ENCODE assay signal across 32 mouse cellular contexts in genomic region chr7:68090576-68090975, GRCm38 (mm10).
DNase-seq lines count a peak whose midpoint lies in the region; ATAC-seq lines count a peak whose summit lies in the region.
"Had no signal": no experiment of that assay in that cellular context is flagged by ENCODE, and none has a peak within 500 bp of the region (broad histone marks: within the 10 kb centered on the region; RNA-seq: fewer than 3 reads in every experiment).

No protein-coding gene starts in this region.

- H3K4me1 ChIP-seq in midbrain, embryonic 13.5 days (replicated peaks): peaks cover 33% of the 10 kb centered on the region
- H3K4me1 ChIP-seq in midbrain, embryonic 11.5 days (ENCODE audit: control insufficient read depth, insufficient read depth, low read length): peaks cover 14% of the 10 kb centered on the region

- ATAC-seq in midbrain, embryonic 13.5 days: no peak
- ATAC-seq in midbrain, embryonic 11.5 days (ENCODE audit: low FRiP score): no peak
- ATAC-seq: forebrain, embryonic 14.5 days; hindbrain, postnatal 0 days; intestine, embryonic 16.5 days; midbrain, embryonic 15.5 days had no signal

- peak; percentile 24 for DNase-seq in adrenal gland, postnatal 14 days
- DNase-seq in adrenal gland, adult 8-10 months: no peak
- no peak for DNase-seq in midbrain, embryonic 11.5 days (ENCODE audit: low spot score, missing footprints)
- peak; percentile 65 for DNase-seq in layer of hippocampus, adult 9-11 months
- DNase-seq in right cerebral cortex, postnatal 10 days (ENCODE audit: low spot score in 2 of 2): peak; percentile 60 to 74
- no peak for DNase-seq in thymus, adult 18-20 months
- no peak for DNase-seq in cerebellum, postnatal 36 days
- DNase-seq: cerebellum, adult 18-20 months; cerebellum, postnatal 14 days; embryo, embryonic 11 days; gastrocnemius, postnatal 25 days; heart, adult 18-20 months; heart, postnatal 10 days; kidney, adult 9 months; kidney, postnatal 14 days; lung, postnatal 36 days; retina, postnatal 1 day; thymus, postnatal 25 days had no signal

- no peak overlapping the region for H3K4me3 ChIP-seq in midbrain, embryonic 13.5 days (replicated peaks)
- no peak overlapping the region for H3K4me3 ChIP-seq in midbrain, embryonic 11.5 days (ENCODE audit: low read depth, low read length)
- H3K4me3 ChIP-seq: embryonic facial prominence, embryonic 13.5 days; erythroblast, embryonic 14.5 days; heart, embryonic 12.5 days; limb, embryonic 13.5 days; lung, embryonic 15.5 days; megakaryocyte, embryonic 14.5 days; midbrain, embryonic 15.5 days; myocyte; neural tube, embryonic 13.5 days had no signal

- H3K4me2 ChIP-seq in midbrain, embryonic 13.5 days (replicated peaks): no peak overlapping the region
- H3K4me2 ChIP-seq in midbrain, embryonic 11.5 days: no peak overlapping the region
- H3K4me2 ChIP-seq: embryonic facial prominence, embryonic 13.5 days; heart, embryonic 12.5 days; limb, embryonic 13.5 days; lung, embryonic 15.5 days; midbrain, embryonic 15.5 days; neural tube, embryonic 13.5 days had no signal

- WGBS in midbrain, embryonic 13.5 days: 92% methylated on average over 8 of the region's 8 CpGs
- WGBS in midbrain, embryonic 11.5 days: 89% methylated on average over 8 of the region's 8 CpGs

- H3K36me3 ChIP-seq in midbrain, embryonic 13.5 days: no peaks in the 10 kb centered on the region
- H3K36me3 ChIP-seq in midbrain, embryonic 11.5 days (ENCODE audit: control insufficient read depth, insufficient read depth, low read length): no peaks in the 10 kb centered on the region
- H3K36me3 ChIP-seq: heart, embryonic 12.5 days; lung, embryonic 15.5 days; midbrain, embryonic 15.5 days had no signal

- H3K27me3 ChIP-seq in midbrain, embryonic 13.5 days: no peaks in the 10 kb centered on the region
- no peaks in the 10 kb centered on the region for H3K27me3 ChIP-seq in midbrain, embryonic 11.5 days (ENCODE audit: control insufficient read depth, insufficient read depth, low read length)
- H3K27me3 ChIP-seq: embryonic facial prominence, embryonic 13.5 days; heart, embryonic 12.5 days; limb, embryonic 13.5 days; lung, embryonic 15.5 days; megakaryocyte, embryonic 14.5 days; midbrain, embryonic 15.5 days; neural tube, embryonic 13.5 days had no signal

- H3K9ac ChIP-seq in midbrain, embryonic 13.5 days (replicated peaks): no peak overlapping the region
- H3K9ac ChIP-seq in midbrain, embryonic 11.5 days (ENCODE audit: low read length): no peak overlapping the region
- H3K9ac ChIP-seq: embryonic facial prominence, embryonic 13.5 days; heart, embryonic 12.5 days; limb, embryonic 13.5 days; liver, embryonic 14.5 days; lung, embryonic 15.5 days; midbrain, embryonic 15.5 days; neural tube, embryonic 13.5 days had no signal

- H3K9me3 ChIP-seq in midbrain, embryonic 13.5 days: no peaks in the 10 kb centered on the region
- no peaks in the 10 kb centered on the region for H3K9me3 ChIP-seq in midbrain, embryonic 11.5 days (ENCODE audit: control insufficient read depth, low read length)
- H3K9me3 ChIP-seq: embryonic facial prominence, embryonic 13.5 days; heart, embryonic 12.5 days; limb, embryonic 13.5 days; lung, embryonic 15.5 days; midbrain, embryonic 15.5 days; neural tube, embryonic 13.5 days had no signal

- peak overlapping the region; percentile 7; the same call in 1 of the 2 replicates for H3K27ac ChIP-seq in midbrain, embryonic 13.5 days
- no peak overlapping the region for H3K27ac ChIP-seq in midbrain, embryonic 11.5 days (ENCODE audit: low read depth, low read length)
- H3K27ac ChIP-seq: embryonic facial prominence, embryonic 13.5 days; hindbrain, postnatal 0 days; limb, embryonic 13.5 days; liver, embryonic 14.5 days; lung, embryonic 15.5 days; midbrain, embryonic 15.5 days; neural tube, embryonic 13.5 days had no signal

Comparison
In these comparisons a context has a peak if more than half of its experiments do, and no peak if none do; other contexts are left out.
1. DNase-seq: peak in adrenal gland, postnatal 14 days (single experiment), layer of hippocampus, adult 9-11 months (single experiment) and right cerebral cortex, postnatal 10 days (2 of 2); none in adrenal gland, adult 8-10 months (single experiment), midbrain, embryonic 11.5 days (single experiment), thymus, adult 18-20 months (0 of 2) and cerebellum, postnatal 36 days (0 of 2).